Mouse (Mus musculus) kidney, postnatal 0 days (tissue): ENCODE measurements around the gene Bcl2l10. TPM values are rescaled to one million over a fixed set of nuclear protein-coding genes. Genes with fewer than 3 reads are reported as not detected.

Source experiments
- ATAC-seq: fragments of 200-750 bp; cut with Nextera tagmentation; replicated peaks from 2 replicates; pipeline ENCODE4 v1.8.0; 2017; ENCODE audit warnings: low read depth, moderate number of reproducible peaks, moderate TSS enrichment, moderate library complexity; ENCODE audit not compliant: low FRiP score
- DNase-seq: peaks from one replicate; pipeline ENCODE4 v3.0.0-alpha.2; 2016; ENCODE audit warnings: low spot score
- H3K27ac ChIP-seq: fragments of 300-500 bp; sonication (generic); 2 replicates; pipeline ENCODE4 v1.5.1; 2014; ENCODE audit warnings: mild to moderate bottlenecking
- H3K27me3 ChIP-seq: fragments of 300-500 bp; sonication (generic); 2 replicates; pipeline ENCODE4 v1.6.1; 2014; ENCODE audit warnings: low read length, mixed read lengths; ENCODE audit not compliant: insufficient read depth
- H3K36me3 ChIP-seq: fragments of 300-500 bp; sonication (generic); 2 replicates; pipeline ENCODE4 v1.6.1; 2014; ENCODE audit warnings: low read length, mixed read lengths; ENCODE audit not compliant: insufficient read depth
- H3K4me1 ChIP-seq: fragments of 300-500 bp; sonication (generic); replicated peaks from 2 replicates; pipeline ENCODE4 v1.6.1; 2014; ENCODE audit warnings: antibody characterized with exemption, low read length, mixed read lengths; ENCODE audit not compliant: insufficient read depth
- H3K4me2 ChIP-seq: fragments of 300-500 bp; sonication (generic); 2 replicates; pipeline ENCODE4 v1.6.1; 2014; ENCODE audit warnings: mild to moderate bottlenecking, low read length, moderate library complexity, mixed read lengths
- H3K4me3 ChIP-seq: fragments of 300-500 bp; sonication (generic); replicated peaks from 2 replicates; pipeline ENCODE4 v1.5.1; 2014; ENCODE audit warnings: low read depth, low read length
- H3K9ac ChIP-seq: fragments of 300-500 bp; sonication (generic); 2 replicates; pipeline ENCODE4 v1.6.1; 2014; ENCODE audit warnings: low read depth, low read length
- H3K9me3 ChIP-seq: fragments of 300-500 bp; sonication (generic); replicated peaks from 2 replicates; pipeline ENCODE4 v1.6.1; 2016; ENCODE audit warnings: low read length, inconsistent platforms, mixed read lengths
- CTCF ChIP-seq: IDR thresholded peaks from 2 replicates; pipeline ENCODE4 v1.5.1; 2016; ENCODE audit warnings: antibody characterized with exemption, low read depth, mild to moderate bottlenecking, moderate library complexity
- WGBS: fragments of 180-500 bp; shearing (Covaris S2); extraction: QIAGEN DNeasy Blood & Tissue Kit; methylation state at CpG from one replicate; pipeline ENCODE4 v1.1.7; 2014; 5-methylcytosine and 5-hydroxymethylcytosine counted together
- polyA plus RNA-seq: library from polyadenylated mRNA; unstranded; fragments of >200 nt; fragmentation: Nextera tagmentation; extraction: Ambion mirVana; gene quantifications from 2 replicates; pipeline ENCODE4 v1.2.1, GENCODE M21; 2015

Bcl2l10 gene
- polyA plus RNA-seq, 1 experiment from 2014 or later: not detected

GRCm38 (mm10) chr9:75334440-75334839, 13.1 kb upstream of the Bcl2l10 start:
- DNase-seq (no peak), ATAC-seq (no peak)
- Histone ChIP-seq H3K9me3 (no peaks in the 10 kb centered on the region), H3K27me3 (no peaks in the 10 kb centered on the region), H3K27ac (no peak overlapping the region), H3K4me3 (no peak overlapping the region), H3K9ac (no peak overlapping the region), H3K4me1 (no peaks in the 10 kb centered on the region), H3K4me2 (no peak overlapping the region), H3K36me3 (peaks cover 33% of the 10 kb centered on the region)
- WGBS: 86% methylated on average over 4 of the region's 4 CpGs
- peak; percentile 23; the same call in 1 of the 2 replicates for TF ChIP-seq CTCF

GRCm38 (mm10) chr9:75338016-75338415, 9.5 kb upstream of the Bcl2l10 start:
- WGBS: 85% methylated on average over 6 of the region's 6 CpGs
- no peak overlapping the region for H3K4me3 ChIP-seq

GRCm38 (mm10) chr9:75342433-75342832, 5.1 kb upstream of the Bcl2l10 start:
- Histone ChIP-seq H3K27me3 (no peaks in the 10 kb centered on the region), H3K4me3 (no peak overlapping the region), H3K4me1 (no peaks in the 10 kb centered on the region), H3K9me3 (no peaks in the 10 kb centered on the region), H3K4me2 (no peak overlapping the region), H3K27ac (no peak overlapping the region), H3K9ac (no peak overlapping the region), H3K36me3 (peaks cover 19% of the 10 kb centered on the region; the same call in 1 of the 2 replicates)
- no peak for DNase-seq
- ATAC-seq: no peak
- WGBS: 82% methylated on average over 4 of the region's 4 CpGs
- no peak for TF ChIP-seq CTCF

More at GRCm38 (mm10) chr9:75338016-75338415, 9.5 kb upstream of the Bcl2l10 start:
- no peak overlapping the region for H3K27ac ChIP-seq
- H3K4me2 ChIP-seq: no peak overlapping the region
- H3K9me3 ChIP-seq: no peaks in the 10 kb centered on the region
- ATAC-seq (no peak), DNase-seq (no peak)
- peaks cover 34% of the 10 kb centered on the region for H3K36me3 ChIP-seq
- no peak for TF ChIP-seq CTCF
- H3K27me3 ChIP-seq: no peaks in the 10 kb centered on the region
- H3K9ac ChIP-seq: no peak overlapping the region
- H3K4me1 ChIP-seq: no peaks in the 10 kb centered on the region

GRCm38 (mm10) chr9:75348066-75348465, 508 bp downstream of the Bcl2l10 start:
- DNase-seq (no peak), ATAC-seq (no peak)
- H3K36me3 ChIP-seq: 0 out of 2 replicates have a peak, but pooled peaks cover 6% of the 10 kb centered on the region
- no peaks in the 10 kb centered on the region for H3K27me3 ChIP-seq
- no peak for TF ChIP-seq CTCF
- H3K4me1 ChIP-seq: no peaks in the 10 kb centered on the region
- no peak overlapping the region for H3K9ac ChIP-seq
- H3K4me2 ChIP-seq: no peak overlapping the region
- no peaks in the 10 kb centered on the region for H3K9me3 ChIP-seq
- no peak overlapping the region for H3K27ac ChIP-seq
- H3K4me3 ChIP-seq: no peak overlapping the region
- 94% methylated on average over 17 of the region's 17 CpGs for WGBS

- Histone ChIP-seq H3K4me1 (no peaks in the 10 kb centered on the region), H3K27me3 (no peaks in the 10 kb centered on the region), H3K9me3 (no peaks in the 10 kb centered on the region), H3K36me3 (0 out of 2 replicates have a peak, but pooled peaks cover 4% of the 10 kb centered on the region), H3K4me2 (no peak overlapping the region), H3K27ac (no peak overlapping the region), H3K4me3 (no peak overlapping the region), H3K9ac (no peak overlapping the region)
- TF ChIP-seq CTCF: no peak
- ATAC-seq: no peak
- WGBS: 83% methylated on average over 3 of the region's 3 CpGs
- DNase-seq: no peak
These were observed 1.1 kb downstream of the Bcl2l10 start for GRCm38 (mm10) chr9:75348641-75349040.

- DNase-seq (no peak), ATAC-seq (no peak)
- H3K9me3 ChIP-seq: no peaks in the 10 kb centered on the region
- no peak overlapping the region for H3K27ac ChIP-seq
- WGBS: 73% methylated on average over 8 of the region's 8 CpGs
- no peak overlapping the region for H3K9ac ChIP-seq
- H3K27me3 ChIP-seq: no peaks in the 10 kb centered on the region
- H3K4me1 ChIP-seq: no peaks in the 10 kb centered on the region
- TF ChIP-seq CTCF: no peak
- no peak overlapping the region for H3K4me3 ChIP-seq
- no peak overlapping the region for H3K4me2 ChIP-seq
- H3K36me3 ChIP-seq: no peaks in the 10 kb centered on the region
These were observed 5.5 kb downstream of the Bcl2l10 start for GRCm38 (mm10) chr9:75353094-75353493.

GRCm38 (mm10) chr9:75355783-75356182, 8.2 kb downstream of the Bcl2l10 start:
- H3K27me3 ChIP-seq: no peaks in the 10 kb centered on the region
- no peak overlapping the region for H3K4me2 ChIP-seq
- TF ChIP-seq CTCF: no peak
- H3K27ac ChIP-seq: no peak overlapping the region
- H3K36me3 ChIP-seq: no peaks in the 10 kb centered on the region
- DNase-seq (no peak), ATAC-seq (no peak)
- WGBS: 74% methylated on average over 4 of the region's 4 CpGs
- no peak overlapping the region for H3K9ac ChIP-seq
- no peaks in the 10 kb centered on the region for H3K9me3 ChIP-seq
- H3K4me1 ChIP-seq: no peaks in the 10 kb centered on the region
- no peak overlapping the region for H3K4me3 ChIP-seq
